Mouse (Mus musculus): ENCODE results near the gene Barx2.

DNA sequence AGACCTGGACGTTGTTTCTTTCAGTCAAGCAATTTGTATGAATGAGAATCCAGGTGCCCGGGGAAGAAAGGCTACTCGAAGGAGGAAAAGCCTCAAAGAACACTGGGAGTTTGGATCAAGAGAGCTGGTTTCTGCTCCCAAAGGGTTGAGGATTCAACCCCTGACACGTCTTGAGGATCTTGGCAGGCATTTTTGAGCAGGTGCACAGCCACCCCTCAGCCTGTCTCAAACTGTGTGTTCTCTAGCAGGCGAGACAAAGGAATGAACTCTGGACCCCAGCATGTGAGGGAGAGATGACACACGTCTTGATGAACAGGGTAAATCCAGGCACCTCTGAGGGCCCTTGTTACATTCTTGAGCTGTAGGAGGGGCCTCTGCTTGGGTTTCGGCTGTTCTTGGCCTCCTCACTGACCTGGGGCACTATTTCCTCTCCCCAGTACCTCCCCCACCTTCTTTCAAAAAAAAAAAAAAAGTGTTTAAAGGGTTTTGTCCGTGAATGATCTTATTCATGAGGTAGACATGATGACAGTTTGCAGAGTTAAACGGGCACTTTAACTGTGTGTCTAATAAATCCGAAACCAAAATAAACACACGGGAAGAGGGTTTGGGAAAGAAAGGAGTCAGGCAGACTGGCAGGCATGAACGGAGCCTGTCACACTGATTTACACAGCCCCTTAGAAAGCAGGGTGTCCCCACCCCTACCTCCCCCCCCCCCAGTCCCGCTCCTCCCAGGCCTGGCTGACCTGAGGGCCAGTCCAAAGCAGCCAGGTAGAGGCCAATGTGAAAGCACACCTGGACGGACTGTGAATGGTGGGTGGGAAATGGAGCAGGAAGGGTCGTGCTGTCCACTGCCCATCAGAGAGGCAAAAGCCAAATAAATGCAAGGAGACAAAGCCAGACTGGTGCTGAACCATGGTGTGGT, 73.9 kb downstream of the Barx2 start:
- TF ChIP-seq FLI1 (IDR thresholded peaks at IDR 0.05; ENCODE audit: low read length) = no peak
- no peak for TF ChIP-seq GATA1 (IDR thresholded peaks at IDR 0.05; ENCODE audit: borderline replicate concordance, low read length)
